Mouse (Mus musculus) urinary bladder, adult 2 months (tissue): ENCODE measurements around the gene Galns. TPM values are rescaled to one million over a fixed set of nuclear protein-coding genes. Genes with fewer than 3 reads are reported as not detected.

ENCODE experiments used
- DNase-seq: peaks from one replicate; pipeline ENCODE4 v3.0.0; 2022; ENCODE audit warnings: low spot score
- polyA plus RNA-seq: library from polyadenylated mRNA; depleted of rRNA; stranded (reverse); fragments of >200 nt; gene quantifications from 2 replicates; pipeline ENCODE4 v1.2.3, GENCODE M21; 2012

Galns gene
- polyA plus RNA-seq, 1 experiment, result 16.2 TPM

DNA sequence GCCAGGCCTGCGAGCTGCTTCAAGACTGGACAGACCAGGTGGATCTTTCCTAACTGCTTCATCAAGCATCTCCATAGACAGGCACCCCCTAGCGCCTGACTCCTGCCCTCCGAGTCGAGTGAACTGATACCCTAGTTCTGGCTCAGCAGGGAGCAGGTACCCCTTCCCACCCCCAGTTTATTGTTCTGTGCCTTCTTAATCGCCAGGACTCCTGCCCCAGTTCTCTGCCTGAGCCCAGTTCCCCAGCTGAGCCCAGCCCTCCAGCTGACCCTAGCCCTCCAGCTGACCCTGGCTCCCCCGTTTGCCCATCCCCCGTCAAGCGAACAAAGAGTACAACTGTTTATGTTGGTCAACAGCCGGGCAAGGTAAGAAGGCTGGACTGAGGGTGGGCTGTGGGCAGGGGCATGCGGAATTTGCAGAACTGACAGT, 42.4 kb downstream of the Galns start:
- no peak for DNase-seq

DNA sequence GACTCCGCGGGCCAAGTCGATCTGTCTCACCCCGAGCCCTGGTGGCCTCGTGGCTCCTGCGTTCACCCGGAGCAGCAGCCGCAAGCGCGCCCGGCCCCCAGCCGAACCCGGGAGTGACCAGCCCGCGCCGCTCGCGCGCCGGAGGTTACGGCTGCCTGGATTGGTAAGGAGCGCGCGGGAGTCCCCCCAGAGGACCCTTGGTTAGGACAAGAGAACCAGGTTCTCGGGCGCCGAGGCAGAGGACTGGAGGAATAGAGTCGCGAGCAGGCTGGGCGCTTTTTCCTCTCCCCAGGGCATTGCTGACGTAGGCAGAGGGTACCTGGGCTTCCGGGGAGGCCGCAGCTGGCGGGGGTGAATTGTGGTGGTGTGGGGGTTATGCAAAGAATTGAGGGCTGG, 43.2 kb downstream of the Galns start:
- no peak for DNase-seq

DNA sequence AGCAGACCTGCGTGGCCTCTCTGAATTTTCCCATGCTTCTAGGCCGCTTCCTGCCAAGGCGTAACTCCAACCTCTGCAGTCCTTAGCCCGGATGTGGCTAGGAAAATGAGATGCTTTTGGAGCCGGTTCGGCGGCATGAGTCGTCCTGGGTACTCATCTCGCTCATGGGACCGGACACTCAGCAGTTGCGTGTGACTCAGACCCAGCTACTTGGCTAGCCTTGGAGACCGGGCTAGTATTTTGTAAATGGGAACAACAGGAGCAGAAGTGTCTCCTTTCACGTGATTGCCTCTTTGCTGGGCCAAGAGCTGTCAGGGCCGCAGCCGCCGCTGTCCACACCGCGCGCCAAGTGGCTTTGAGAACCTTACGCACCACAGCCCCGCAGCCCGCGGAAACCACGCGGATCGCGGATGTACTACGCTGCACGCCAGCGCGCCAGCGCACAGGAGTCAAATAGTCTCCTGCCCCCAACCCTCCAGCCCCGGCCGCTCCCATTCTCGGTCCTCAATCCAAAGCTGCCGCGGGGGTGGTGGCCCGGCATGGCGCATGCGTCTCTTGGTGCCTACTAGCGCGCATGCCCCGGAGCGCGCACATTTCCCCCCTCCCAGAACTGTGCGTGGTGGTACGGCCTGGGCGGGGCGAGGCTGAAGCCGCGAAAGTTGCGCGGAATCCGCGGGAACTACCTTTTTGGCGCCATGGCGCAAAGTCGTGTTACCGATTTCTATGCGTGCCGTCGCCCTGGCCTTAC, 43.7 kb downstream of the Galns start, which contains the start of gene Cdt1:
Gene Cdt1, plus strand, starts transcription at position 655 of the 748 bp plus-strand sequence.
- DNase-seq, result peak; percentile 92

DNA sequence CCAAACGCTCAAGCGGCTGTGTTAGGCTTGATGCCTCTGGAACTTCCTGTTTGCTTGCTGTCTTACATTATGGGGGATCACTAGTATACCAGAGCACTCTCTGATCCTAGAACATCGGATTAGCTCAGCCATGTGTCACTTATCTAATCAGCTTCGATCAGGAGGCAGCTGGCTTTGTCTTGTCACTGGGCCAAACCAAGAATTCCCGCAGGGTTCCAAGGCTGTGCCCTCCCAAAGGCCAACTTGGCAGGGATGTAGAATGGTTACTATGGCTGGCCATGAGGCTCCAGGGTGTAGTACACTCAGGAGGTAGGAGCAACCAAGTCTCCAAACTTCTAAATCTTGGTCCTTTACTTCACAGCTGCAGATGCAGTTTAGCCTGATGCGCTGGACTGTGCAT, 44.5 kb downstream of the Galns start:
- DNase-seq, result no peak

DNA sequence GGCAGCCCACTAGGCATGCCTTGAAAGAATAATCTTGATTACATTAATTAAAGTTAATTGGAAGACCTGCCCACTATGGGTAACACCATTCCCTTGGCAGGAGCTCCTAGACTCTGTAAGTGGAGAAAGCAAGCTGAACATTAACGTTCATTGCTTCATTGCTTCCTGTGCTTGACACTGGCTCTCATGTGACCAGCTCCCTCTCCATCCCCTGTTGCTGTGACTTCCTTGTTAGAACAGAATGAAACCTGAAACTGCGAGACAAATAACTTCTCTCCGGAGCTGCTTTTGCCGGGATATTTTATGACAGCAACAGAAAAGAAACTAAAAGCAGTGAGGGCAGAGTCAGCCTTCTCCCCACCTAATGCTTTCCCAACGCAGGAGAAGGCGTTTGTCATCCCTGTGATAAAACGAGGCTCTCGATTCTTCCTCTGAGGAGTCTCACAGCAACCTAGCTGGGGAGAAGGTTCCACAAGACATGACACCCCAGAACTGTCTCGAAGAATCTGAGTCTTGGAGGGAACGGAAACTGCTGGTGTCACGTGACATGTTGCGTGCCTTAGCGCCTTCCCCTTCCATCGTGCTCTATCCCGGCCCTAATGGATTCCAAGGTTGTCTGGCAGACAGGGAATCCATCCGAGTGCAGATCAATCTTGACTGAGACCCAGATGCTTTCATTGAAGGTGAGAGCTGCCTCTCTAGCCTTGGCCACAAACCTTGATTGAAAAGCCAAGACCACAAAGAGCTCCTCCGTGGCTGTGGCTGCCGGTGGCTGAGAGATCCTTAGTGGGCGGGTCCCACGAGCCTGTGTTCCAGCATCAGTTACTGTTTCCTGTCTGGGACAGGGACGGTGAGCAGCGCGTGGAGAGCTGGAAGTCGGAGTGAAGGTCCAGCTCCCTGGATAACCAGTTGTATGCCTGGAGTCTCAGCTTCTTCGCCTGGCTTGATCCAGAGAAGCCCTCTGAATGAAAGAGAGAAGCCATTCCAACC, 46.6 kb downstream of the Galns start:
- no peak for DNase-seq

DNA sequence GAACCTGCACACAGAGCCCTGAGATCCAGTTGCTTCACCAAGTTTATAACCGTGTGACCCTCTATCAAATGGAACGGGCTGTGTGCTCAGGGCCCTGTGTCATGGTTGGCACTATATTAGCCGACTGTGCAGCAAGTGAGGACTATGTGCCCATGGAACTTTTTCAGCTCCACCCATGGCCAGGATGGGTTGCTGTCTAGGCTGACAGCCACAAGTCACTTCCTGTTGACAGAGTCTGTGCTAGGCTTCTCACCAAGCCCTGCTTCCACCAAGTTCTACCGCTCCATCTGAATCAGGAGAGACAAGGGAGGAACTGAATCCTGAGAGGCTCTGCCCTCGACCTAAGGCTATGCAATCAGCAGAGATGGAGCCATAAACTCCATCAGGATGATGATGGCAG, 50.1 kb downstream of the Galns start:
- DNase-seq, result no peak

DNA sequence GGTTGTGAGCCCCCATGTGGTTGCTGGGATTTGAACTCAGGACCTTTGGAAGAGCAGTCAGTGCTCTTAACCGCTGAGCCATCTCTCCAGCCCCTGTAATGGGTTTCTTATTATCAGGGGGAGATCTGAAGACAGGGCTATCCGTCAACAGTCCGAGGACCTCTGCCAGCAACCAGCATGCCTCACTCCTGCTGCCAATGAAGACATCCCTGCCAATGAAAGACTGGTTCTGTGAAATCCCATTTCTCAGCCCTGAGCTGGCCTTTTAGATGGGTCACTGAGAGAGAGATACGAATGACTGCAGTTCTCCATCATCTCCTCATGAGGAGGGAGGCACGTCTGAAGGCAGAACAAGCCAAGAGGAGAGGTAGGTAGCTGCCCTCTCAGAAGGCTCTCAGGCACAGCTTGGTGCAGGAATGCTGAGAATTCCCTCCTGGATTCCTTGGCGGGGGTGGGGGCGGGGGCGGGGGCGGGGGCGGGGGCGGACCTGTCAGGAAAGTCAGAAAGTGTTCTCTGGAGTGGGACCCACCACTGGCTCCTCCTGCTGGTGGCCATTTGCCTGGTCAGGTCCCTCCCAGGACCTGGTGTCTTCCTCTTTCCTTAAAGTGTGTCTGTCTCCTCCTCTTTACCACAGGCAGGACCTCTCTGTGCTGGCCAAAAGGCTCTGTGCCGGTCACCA, 52.5 kb downstream of the Galns start:
- no peak for DNase-seq

DNA sequence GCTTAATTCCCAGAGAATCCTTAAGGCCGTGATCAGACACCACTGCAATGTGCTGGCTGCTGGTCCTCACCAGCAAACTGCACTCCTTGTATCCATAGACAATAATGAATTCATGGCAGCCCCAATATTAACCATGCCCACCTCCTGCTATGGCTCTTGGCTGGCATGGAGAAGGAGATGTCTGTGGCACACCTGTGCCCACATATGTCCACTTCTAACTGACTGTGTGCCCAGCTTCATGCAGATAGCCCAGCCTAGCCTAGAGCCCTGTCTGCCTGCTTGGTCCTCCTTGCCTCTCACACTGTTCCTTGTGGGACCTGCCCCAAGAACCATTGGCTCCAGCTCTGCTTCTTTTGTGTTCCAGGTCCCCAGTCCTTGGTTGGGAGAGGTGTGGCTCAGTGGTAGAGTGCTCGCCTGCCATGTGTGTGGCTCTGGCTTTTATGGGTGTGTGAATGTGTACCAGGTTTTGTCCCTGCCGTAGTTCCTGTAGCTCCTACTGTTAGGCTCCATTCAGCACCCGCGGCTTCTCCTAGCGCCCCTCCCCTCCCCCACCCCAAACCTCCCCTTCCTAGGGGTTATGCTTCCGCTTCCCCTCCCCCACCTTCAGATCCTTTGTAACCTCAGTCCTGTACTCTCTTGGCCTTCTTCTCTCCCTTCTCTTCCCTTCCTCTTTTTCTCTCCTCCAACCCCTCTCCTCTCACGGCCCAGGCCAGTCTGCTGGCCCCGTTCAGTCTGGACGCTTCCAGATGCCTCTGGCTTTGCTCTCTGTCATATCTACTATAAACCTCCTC, 53.8 kb downstream of the Galns start:
- DNase-seq, result no peak

DNA sequence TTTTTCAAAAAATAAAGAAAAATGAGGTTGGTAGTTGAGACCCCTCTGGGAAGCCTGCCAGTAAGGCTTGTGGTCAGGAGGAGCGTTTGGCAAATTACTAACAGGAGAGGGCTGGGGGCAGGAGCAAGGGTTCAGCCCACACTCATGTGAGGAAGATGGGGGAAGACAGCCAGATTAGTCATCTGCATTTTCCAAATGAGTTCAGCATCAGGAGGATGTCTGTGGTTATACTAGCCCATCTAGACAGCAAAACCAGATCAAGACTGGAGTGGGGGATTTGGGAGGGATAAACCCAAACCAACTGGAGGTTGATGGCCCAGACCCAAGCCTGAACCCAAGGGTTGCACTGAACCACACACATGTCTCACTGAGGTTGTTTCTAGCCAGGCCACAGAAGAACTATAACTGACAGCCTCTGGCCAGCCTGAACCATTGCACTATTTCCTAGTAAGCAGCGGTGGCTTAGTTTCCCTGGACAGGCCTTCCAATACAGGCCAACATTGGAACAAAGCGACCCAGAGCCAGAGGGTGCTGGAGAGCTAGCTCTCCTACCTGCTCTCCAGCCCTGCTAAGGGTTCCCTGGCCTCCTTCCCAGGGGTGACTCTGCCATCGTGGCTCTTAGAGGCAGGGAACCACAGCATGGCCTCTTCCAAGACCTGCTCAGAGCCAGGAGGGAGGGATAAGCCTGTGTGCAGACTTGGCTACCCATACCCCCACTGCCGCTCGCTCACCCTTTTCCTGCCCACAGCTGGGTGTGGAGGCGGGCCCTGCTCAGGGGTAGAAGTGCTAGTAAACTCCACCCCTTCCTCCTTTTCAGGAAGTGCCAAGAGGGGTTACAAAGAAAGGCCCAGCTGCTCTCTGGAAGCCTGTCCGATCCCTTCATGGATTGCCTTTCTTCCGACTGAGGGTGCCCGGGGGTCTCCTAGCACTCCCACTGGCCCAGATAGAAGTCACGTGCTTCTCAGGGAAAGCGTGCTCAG, 54.9 kb downstream of the Galns start:
- no peak for DNase-seq

DNA sequence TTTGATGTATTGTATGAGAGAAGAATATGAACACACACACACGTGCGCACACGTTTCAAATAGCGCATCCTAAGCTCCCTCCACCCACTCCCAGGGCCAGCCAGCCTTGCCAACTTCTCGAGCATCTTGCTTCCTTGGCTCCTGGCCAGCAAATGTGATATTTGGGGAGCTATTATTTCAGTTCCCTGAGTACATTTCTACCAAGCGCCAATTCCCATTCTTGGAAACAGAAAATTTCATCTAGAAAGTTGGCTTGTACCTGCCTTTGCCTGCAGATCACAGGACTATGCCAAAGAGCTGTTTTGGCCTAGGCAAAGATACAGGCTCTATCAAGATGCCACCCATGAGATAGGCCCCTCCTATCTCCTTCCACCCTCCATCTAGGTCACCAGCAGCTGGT, 56.5 kb downstream of the Galns start:
- DNase-seq, result no peak

DNA sequence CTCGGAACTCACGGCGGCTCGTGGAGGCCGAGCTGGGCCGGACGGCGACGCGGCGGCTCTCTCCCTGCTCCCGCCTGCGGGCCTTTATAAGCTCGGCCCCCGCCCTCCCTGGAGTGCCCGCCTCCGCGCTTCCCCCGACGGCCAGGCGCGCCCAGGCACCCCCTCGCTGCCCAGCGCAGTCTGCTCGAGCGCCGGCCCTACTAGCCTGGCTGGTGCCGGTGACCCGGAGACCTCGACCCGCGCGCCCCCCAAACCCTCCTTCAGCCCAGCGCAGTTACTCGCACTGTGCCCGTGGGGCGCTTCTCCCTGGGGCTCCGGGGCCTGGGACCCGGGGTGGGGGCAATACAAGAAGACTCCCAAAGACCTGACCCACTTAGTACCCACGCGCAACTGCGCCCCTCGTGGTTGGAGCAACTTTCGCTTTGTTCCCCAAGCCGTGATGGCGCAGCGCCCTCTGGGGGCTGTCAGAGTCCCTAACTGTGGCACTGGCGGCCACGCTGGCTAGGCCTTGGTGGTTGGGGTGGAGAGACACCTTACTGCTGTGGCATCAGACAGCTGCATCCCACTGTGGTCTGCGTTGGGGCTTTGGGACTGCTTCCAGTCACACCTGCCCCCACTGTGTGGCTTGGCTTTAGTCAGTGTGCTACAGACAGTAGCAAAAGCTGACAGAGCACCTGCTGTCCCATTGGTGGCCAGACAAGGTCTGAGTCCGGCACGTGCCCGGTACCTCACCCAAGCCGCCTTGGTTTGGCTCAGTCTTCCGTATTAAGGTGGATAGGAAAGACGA, 59.8 kb downstream of the Galns start, which contains the start of gene Piezo1:
Gene Piezo1, minus strand, starts transcription at position 65 of the 787 bp plus-strand sequence.
- DNase-seq, result peak; percentile 99

DNA sequence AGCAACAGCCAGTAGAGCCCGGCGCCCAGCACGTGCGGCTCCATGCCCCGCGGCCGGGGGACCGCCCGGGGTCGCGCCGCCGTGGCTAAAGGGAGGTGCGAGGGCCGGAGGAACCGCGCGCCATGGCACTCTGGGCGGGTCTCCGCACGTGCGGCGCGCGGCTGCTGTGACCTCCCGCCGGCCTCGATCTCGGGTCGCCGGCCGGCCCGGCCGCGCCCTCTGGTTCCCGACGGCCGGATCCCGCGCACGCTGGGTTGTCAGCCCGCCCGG, 60.3 kb downstream of the Galns start:
- DNase-seq, result no peak

DNA sequence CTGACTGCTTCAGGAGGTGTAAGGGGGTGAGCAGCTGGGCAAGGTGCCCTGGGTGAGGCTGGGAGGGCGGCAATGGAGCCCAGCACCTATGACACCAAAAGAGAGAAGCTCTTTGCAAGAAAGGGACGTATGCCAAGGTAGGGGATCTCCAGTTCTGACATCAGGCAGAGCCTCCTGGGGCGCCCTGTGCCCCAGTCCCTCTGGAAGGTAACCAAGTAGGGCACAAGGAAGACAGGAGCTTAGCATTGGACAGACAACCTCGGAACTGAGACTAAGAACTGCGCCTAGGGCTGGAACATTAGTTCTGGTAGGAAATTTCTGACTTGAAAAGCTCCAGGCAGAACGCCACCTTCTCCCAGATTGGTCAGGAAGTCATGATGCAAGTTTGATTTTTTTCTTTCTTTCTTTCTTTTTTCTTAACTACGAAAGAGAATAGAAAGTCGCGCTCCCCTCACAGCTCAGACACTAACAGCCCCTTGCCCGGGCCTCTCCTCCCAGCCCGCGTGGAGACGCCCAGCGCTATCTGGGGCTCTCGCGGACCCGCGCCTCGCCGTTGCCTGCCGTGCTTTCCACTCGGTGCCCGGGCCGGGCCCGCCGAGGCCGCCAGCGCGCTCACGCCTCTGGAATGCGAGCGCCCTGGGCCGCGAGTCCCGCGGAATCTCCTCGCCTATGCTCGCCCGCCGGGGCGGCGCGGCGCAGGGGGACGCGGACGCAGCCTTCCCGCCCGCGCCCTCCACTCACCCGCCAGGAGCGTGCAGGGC, 60.8 kb downstream of the Galns start:
- DNase-seq, result peak; percentile 67

DNA sequence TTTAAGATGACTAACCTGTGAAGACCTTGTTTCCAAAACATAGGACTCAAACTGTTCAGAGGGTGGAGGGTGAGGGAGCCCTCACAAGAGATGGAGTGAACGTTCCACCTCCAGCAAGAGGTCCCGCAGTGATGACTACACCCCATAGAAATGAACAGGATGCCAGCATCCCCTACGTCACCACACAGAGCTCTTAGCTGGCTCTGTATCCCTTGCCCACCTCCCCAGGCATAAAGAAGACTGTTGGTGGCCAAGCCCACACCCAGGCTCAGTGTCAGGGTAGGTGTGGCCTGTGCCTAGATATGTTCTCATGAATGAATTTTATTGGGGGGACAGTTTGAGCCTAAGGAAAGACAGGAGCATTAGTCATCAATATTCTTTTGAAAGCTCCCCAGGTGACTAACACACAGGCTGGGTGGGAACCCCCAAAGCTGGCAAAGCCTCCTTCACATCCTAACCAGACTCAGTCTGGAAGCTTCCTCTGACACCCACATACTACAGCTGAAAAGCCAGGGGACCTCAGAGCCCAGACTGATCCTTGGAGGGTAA, 62.3 kb downstream of the Galns start:
- DNase-seq, result no peak

DNA sequence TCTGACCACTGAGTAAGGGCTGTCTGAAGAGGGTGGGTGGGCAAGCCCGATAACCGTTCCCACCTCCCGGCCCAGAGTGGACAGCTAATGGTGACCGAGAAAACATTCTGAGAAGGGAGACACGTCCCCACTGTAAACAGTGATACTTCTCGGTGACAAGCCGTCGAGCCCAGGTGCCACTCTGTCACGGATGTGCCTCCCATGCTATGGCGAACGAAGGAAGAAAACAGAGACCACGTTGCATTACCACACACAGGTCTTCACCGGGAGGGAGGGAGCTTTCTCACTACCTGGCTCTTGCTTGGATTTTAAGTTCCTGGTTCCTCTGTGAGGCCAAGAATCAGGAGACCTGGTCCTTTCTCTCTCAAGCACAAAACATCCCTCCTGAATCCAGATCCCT, 62.9 kb downstream of the Galns start:
- no peak for DNase-seq

DNA sequence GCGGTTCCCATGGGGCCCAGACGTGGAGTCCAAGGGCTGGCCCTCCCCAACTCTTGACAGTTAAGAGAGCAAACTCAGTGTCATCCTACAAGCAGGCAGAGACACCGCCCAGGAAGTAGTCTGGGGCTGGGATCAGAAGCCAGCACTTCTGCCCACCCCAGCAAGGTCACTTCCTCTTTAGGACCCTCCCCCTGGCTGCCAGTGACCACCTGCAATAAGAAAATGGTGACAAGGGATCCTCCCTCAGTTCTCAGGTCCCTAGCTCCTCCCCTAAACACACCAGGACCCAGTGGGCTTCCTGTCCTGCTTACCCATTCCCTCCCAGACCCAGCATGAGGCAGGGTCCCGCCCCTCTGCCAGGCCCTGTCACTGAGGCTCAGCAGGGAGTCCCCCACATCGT, 63.4 kb downstream of the Galns start:
- no peak for DNase-seq

DNA sequence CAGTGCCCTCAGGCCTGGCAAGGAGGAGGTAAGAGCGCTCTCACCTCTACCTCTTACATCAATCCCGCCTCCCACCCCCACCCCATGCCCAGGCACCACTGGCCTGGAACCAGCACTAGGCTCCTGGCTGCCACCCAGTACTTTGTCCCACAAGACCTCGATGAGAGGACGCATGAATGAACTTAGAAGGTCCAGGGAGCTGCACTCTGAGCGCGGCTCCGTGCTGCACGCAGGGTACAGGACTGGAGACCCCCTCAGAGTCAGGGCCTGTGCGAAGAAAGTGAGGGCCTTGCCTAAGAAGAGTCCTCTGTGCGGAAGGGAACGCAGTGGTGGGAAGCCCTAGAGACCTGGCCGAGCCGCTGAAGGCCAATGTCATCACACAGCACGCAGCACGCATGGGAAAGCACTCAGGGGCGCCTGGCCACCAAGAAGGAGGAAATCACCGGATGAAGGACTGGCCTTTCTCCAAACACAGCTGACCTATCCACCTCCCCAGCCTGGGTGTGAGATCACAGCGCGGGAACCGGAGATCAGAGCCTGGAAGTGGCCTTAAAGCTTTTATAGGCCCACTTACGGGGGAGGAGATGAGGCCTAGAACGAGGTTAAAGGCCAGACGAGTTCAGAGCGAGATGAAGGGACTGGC, 64.3 kb downstream of the Galns start:
- no peak for DNase-seq
